Mouse (Mus musculus) intestine, embryonic 14.5 days (tissue): ENCODE results near the gene Sptbn2. TPM values are rescaled to one million over a fixed set of nuclear protein-coding genes. Genes with fewer than 3 reads are reported as not detected.

Experiments
- ATAC-seq: fragments of 200-750 bp; cut with Nextera tagmentation; replicated peaks from 2 replicates; pipeline ENCODE4 v1.8.0; 2017; ENCODE audit warnings: low read depth, moderate number of reproducible peaks, moderate TSS enrichment, moderate library complexity; ENCODE audit not compliant: low FRiP score, low TSS enrichment
- DNase-seq: peaks from one replicate; pipeline ENCODE4 v3.0.0-alpha.2; 2018; ENCODE audit warnings: low spot score
- H3K27ac ChIP-seq: fragments of 300-500 bp; sonication (generic); 2 replicates; pipeline ENCODE4 v1.5.1; 2014; ENCODE audit warnings: low read depth, mild to moderate bottlenecking, control low read depth
- H3K27me3 ChIP-seq: fragments of 300-500 bp; sonication (generic); replicated peaks from 2 replicates; pipeline ENCODE4 v1.6.1; 2014; ENCODE audit warnings: low read length, control low read depth; ENCODE audit not compliant: control insufficient read depth, insufficient read depth
- H3K36me3 ChIP-seq: fragments of 300-500 bp; sonication (generic); 2 replicates; pipeline ENCODE4 v1.6.1; 2014; ENCODE audit warnings: low read length, control low read depth; ENCODE audit not compliant: control insufficient read depth, insufficient read depth
- H3K4me1 ChIP-seq: fragments of 300-500 bp; sonication (generic); replicated peaks from 2 replicates; pipeline ENCODE4 v1.6.1; 2014; ENCODE audit warnings: low read length, control low read depth, mixed read lengths; ENCODE audit not compliant: control insufficient read depth, insufficient read depth
- H3K4me2 ChIP-seq: fragments of 300-500 bp; sonication (generic); 2 replicates; pipeline ENCODE4 v1.6.1; 2014; ENCODE audit warnings: low read length
- H3K4me3 ChIP-seq: fragments of 300-500 bp; sonication (generic); 2 replicates; pipeline ENCODE4 v1.5.1; 2014; ENCODE audit warnings: low read depth, low read length, control low read depth, mixed read lengths
- H3K9ac ChIP-seq: fragments of 300-500 bp; sonication (generic); 2 replicates; pipeline ENCODE4 v1.6.1; 2014; ENCODE audit warnings: mild to moderate bottlenecking, low read length
- H3K9me3 ChIP-seq: fragments of 300-500 bp; sonication (generic); 2 replicates; pipeline ENCODE4 v1.6.1; 2016; ENCODE audit warnings: low read length, control low read depth; ENCODE audit not compliant: control insufficient read depth
- WGBS: fragments of 180-500 bp; shearing (Covaris S2); extraction: QIAGEN DNeasy Blood & Tissue Kit; methylation state at CpG from one replicate; pipeline ENCODE4 v1.1.7; 2014; 5-methylcytosine and 5-hydroxymethylcytosine counted together
- polyA plus RNA-seq: library from polyadenylated mRNA; unstranded; fragments of >200 nt; fragmentation: Nextera tagmentation; extraction: Ambion mirVana; gene quantifications from 2 replicates; pipeline ENCODE4 v1.2.1, GENCODE M21; 2014

Sptbn2 gene
- polyA plus RNA-seq, 1 experiment from 2014 or later, result 2.1 TPM

- Histone ChIP-seq H3K4me2 (no peak overlapping the region), H3K9me3 (no peaks in the 10 kb centered on the region), H3K36me3 (no peaks in the 10 kb centered on the region), H3K27me3 (peaks cover 33% of the 10 kb centered on the region), H3K27ac (no peak overlapping the region), H3K4me3 (no peak overlapping the region), H3K9ac (no peak overlapping the region), H3K4me1 (0 out of 2 replicates have a peak, but pooled peaks cover 2% of the 10 kb centered on the region)
- 95% methylated on average over 14 of the region's 14 CpGs for WGBS
- ATAC-seq (no peak), DNase-seq (no peak)
These were observed 5.8 kb downstream of the Sptbn2 start for GRCm38 (mm10) chr19:4716756-4717155.

- Histone ChIP-seq H3K36me3 (no peaks in the 10 kb centered on the region), H3K9ac (no peak overlapping the region), H3K4me3 (no peak overlapping the region), H3K9me3 (no peaks in the 10 kb centered on the region), H3K4me1 (0 out of 2 replicates have a peak, but pooled peaks cover 2% of the 10 kb centered on the region), H3K4me2 (no peak overlapping the region), H3K27me3 (peaks cover 27% of the 10 kb centered on the region), H3K27ac (no peak overlapping the region)
- 90% methylated on average over 2 of the region's 2 CpGs for WGBS
- no peak for ATAC-seq
- no peak for DNase-seq
These were observed 6.3 kb downstream of the Sptbn2 start for GRCm38 (mm10) chr19:4717281-4717680.

- no peak for ATAC-seq
- H3K4me3 ChIP-seq, result no peak overlapping the region
- no peak overlapping the region for H3K27ac ChIP-seq
- no peak for DNase-seq
- H3K27me3 ChIP-seq, result peaks cover 13% of the 10 kb centered on the region
- no peaks in the 10 kb centered on the region for H3K4me1 ChIP-seq
- H3K4me2 ChIP-seq, result no peak overlapping the region
- H3K9ac ChIP-seq, result no peak overlapping the region
- H3K36me3 ChIP-seq, result no peaks in the 10 kb centered on the region
- WGBS, result 23% methylated on average over 12 of the region's 12 CpGs
- no peaks in the 10 kb centered on the region for H3K9me3 ChIP-seq
These were observed 7.7 kb downstream of the Sptbn2 start for GRCm38 (mm10) chr19:4718716-4719115.

- no peak for DNase-seq
- ATAC-seq, result peak; percentile 68
- peaks cover 7% of the 10 kb centered on the region for H3K27me3 ChIP-seq
- no peaks in the 10 kb centered on the region for H3K4me1 ChIP-seq
- no peak overlapping the region for H3K27ac ChIP-seq
- no peaks in the 10 kb centered on the region for H3K9me3 ChIP-seq
- H3K9ac ChIP-seq, result no peak overlapping the region
- 17% methylated on average over 5 of the region's 5 CpGs for WGBS
- H3K36me3 ChIP-seq, result no peaks in the 10 kb centered on the region
- no peak overlapping the region for H3K4me3 ChIP-seq
- 0 out of 2 replicates have a peak overlapping the region, but pooled peaks have one; percentile 41 for H3K4me2 ChIP-seq
These were observed 8.4 kb downstream of the Sptbn2 start for GRCm38 (mm10) chr19:4719351-4719764.

- no peak overlapping the region for H3K27ac ChIP-seq
- DNase-seq, result no peak
These were observed 9.1 kb downstream of the Sptbn2 start for GRCm38 (mm10) chr19:4720112-4720511.

GRCm38 (mm10) chr19:4720671-4721244, 9.8 kb downstream of the Sptbn2 start:
- Histone ChIP-seq H3K4me3 (peak overlapping the region; percentile 25), H3K27ac (no peak overlapping the region), H3K4me1 (no peaks in the 10 kb centered on the region), H3K9me3 (no peaks in the 10 kb centered on the region), H3K9ac (no peak overlapping the region), H3K27me3 (no peaks in the 10 kb centered on the region), H3K4me2 (peak overlapping the region; percentile 41), H3K36me3 (no peaks in the 10 kb centered on the region)
- peak; percentile 80 for DNase-seq
- ATAC-seq, result peak; percentile 57; the same call in 1 of the 2 replicates
- 23% methylated on average over 11 of the region's 11 CpGs for WGBS

More at GRCm38 (mm10) chr19:4720112-4720511, 9.1 kb downstream of the Sptbn2 start:
- H3K27me3 ChIP-seq, result no peaks in the 10 kb centered on the region
- 82% methylated on average over 15 of the region's 15 CpGs for WGBS
- no peak overlapping the region for H3K4me3 ChIP-seq
- no peak for ATAC-seq
- no peaks in the 10 kb centered on the region for H3K36me3 ChIP-seq
- H3K4me1 ChIP-seq, result no peaks in the 10 kb centered on the region
- no peak overlapping the region for H3K9ac ChIP-seq
- H3K4me2 ChIP-seq, result peak overlapping the region; percentile 41
- H3K9me3 ChIP-seq, result no peaks in the 10 kb centered on the region

- Histone ChIP-seq H3K9ac (no peak overlapping the region), H3K36me3 (no peaks in the 10 kb centered on the region; the same call in 1 of the 2 replicates), H3K27ac (no peak overlapping the region), H3K9me3 (no peaks in the 10 kb centered on the region), H3K4me1 (no peaks in the 10 kb centered on the region), H3K4me3 (no peak overlapping the region), H3K27me3 (no peaks in the 10 kb centered on the region), H3K4me2 (no peak overlapping the region)
- WGBS, result 86% methylated on average over 9 of the region's 9 CpGs
- no peak for ATAC-seq
- no peak for DNase-seq
These were observed 18.2 kb downstream of the Sptbn2 start for GRCm38 (mm10) chr19:4729186-4729585.

GRCm38 (mm10) chr19:4733052-4733451, 22.1 kb downstream of the Sptbn2 start:
- H3K4me2 ChIP-seq, result no peak overlapping the region
- DNase-seq, result no peak
- H3K9me3 ChIP-seq, result no peaks in the 10 kb centered on the region
- no peak overlapping the region for H3K27ac ChIP-seq
- 83% methylated on average over 3 of the region's 3 CpGs for WGBS
- H3K4me3 ChIP-seq, result no peak overlapping the region
- no peak for ATAC-seq
- no peaks in the 10 kb centered on the region for H3K4me1 ChIP-seq
- no peaks in the 10 kb centered on the region; the same call in 1 of the 2 replicates for H3K36me3 ChIP-seq
- H3K27me3 ChIP-seq, result no peaks in the 10 kb centered on the region
- H3K9ac ChIP-seq, result no peak overlapping the region

- 87% methylated on average over 13 of the region's 13 CpGs for WGBS
- no peaks in the 10 kb centered on the region for H3K4me1 ChIP-seq
- ATAC-seq, result no peak
- no peaks in the 10 kb centered on the region for H3K27me3 ChIP-seq
- H3K4me2 ChIP-seq, result no peak overlapping the region
- H3K27ac ChIP-seq, result no peak overlapping the region
- no peaks in the 10 kb centered on the region for H3K36me3 ChIP-seq
- no peak overlapping the region for H3K9ac ChIP-seq
- H3K4me3 ChIP-seq, result no peak overlapping the region
- no peaks in the 10 kb centered on the region for H3K9me3 ChIP-seq
- DNase-seq, result no peak
These were observed 26.9 kb downstream of the Sptbn2 start for GRCm38 (mm10) chr19:4737866-4738265.
